Mouse (Mus musculus) embryo, embryonic 10 days (tissue): ENCODE results near the gene Trmt2b.
"Not testable (repeated sequence)": the region's sequence is repeated elsewhere in the genome, so short reads cannot be mapped to it uniquely, and the experiment has no call there.

Experiments
- DNase-seq: peaks from one replicate; pipeline ENCODE4 v3.0.0-alpha.2; 2015; ENCODE audit warnings: low spot score

Gene Trmt2b

DNA sequence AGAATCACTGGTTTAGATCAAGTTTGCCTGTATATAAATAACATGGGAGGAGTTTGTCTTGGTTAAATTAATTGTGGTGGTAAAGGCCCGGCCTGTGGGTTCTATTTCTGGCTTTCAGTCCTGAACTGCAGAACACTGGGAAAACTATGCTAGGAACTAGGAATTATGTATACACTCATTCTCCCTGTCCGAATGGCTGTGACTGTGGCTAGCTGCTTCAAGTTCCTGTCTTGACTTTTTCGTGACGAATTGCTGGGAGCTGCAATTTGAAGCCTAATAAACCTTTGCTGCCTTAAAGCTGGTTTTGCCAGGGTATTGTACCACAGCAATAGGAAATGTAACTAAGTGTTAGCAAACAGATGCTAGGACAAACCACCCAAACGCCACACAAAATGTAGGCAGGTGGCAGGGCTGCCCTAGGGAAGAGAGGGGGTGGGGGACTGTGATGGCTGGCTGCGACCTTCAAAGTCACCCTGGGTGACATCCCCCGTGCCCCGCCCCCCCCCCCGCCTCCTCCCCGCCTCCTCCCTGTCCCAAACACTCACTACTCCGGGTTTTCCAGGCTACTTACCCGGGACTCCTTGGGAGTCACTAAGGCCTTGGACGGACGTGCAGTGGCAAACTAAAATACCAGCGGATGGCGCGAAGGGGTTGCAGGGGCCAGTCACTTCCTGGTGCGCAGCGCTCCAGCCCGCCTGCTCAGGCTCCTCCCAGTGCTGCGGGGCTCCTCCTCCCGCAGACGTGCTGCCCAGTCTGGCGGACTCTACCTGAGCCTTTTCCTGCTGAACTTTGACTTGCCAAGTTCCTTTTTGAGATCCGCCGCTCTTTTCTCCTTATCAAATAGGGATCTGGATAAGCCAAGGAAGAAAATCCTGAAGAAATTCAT, at the start of gene Trmt2b:
Trmt2b (minus strand) TSS at position 710 of the 886 bp plus-strand sequence.
- peak; percentile 75 for DNase-seq

DNA sequence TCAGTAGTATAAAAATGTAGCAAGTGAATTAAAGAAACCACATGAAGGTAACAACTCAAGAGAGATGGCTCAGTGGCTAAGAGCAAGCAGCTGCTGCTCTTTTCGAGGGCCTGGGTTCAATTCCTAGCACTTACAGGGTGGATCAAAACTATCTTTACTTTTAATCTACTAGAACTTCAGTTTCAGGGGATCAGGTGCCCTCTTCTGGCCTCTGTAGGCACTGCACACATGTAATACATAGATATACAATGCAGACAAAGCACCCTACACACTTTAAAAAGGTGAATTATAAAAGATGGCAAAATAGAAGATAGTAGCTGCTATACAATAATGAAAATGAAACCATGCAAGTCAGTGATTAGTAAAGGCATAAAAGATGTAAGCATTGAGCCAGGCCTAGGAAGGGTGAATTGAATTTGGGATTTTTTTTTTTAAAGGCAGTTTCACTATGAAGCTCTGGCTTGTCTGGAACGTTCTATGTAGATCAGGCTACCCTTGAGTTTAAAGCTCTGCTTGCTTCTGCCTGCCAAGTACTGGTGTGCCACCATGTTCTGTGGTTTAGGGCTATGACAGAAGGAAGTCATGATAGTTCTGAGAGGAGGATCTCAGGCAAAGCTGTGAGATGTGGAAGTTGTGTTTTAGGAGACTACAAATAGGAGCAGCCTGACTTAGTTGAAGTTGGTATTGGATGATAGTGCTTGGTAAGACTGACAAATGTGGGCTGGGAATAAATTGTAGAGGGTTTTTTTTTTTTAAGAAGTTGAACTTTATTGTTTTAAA, 42.6 kb upstream of the Trmt2b start:
- DNase-seq, result peak; percentile 33

DNA sequence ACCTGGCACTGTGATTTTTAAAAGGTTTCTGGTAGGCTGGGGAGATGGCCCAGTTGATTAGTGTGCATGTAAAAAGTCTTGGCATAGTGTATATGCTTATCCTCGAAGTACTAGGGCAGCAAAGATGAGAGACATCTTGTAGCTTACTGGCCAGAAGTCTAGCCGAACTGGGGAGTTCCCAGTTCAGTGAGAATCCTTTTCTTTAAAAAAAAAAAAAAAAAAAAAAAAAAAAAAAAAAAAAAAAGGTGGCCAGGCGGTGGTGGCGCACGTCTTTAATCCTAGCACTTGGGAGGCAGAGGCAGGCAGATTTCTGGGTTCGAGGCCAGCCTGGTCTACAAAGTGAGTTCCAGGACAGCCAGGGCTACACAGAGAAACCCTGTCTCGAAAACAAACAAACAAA, 34.4 kb upstream of the Trmt2b start:
- DNase-seq, result not testable (repeated sequence)

DNA sequence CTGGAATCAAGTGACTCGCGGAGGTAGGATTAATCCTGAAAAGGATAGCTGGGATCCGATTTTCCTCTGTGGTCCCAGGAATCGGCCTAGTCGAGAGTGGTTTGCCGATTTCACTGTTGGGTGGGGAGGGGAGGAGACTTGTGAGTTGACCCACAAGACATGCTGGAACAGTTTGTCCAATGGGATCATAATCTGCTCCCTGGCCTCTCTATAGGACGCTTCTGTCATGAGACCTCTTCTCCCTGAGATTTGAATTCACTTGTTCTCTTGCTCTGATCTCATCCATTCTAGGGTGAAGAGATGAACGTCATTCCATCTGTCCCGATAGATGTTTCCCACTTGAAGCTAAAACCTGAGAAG, 31.5 kb upstream of the Trmt2b start:
- DNase-seq, result peak; percentile 35

DNA sequence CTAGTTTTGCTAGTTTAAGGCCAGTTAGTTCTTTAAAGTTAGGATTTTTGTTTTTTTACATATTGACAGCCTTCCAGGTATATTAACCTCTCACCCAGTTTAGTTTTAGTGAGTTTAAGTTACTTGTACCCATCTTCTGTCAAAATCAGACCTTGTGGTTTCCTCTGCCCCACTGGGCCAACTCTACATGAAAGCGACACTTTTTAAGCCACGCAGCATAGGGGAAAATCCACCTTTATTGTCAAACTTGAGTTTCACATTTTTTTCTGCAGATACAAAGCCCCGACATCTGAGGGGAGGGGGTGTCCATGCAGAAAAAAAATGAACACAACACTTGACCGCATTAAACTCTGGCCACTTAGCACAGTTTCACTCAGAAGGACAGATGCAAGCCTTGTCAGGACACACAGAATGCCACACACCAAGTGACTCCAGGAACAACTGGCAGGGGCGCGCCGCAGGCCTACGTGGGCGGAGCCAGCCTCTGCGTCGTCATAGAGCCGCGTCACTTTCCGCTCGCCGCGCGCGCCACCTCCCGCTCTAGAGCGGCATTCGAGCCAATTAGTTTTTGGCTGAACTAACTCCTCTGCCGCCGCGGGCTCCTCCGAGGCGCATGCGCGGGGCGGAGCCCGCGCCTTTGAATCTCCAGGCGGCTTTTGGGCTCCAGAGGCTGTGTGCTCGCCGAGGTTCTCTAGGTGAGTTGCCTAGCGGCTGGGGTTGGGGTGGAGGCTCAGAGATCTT, 30.9 kb upstream of the Trmt2b start, which contains the start of gene Cenpi:
Cenpi (plus strand) TSS at position 551 of the 741 bp plus-strand sequence.
- peak; percentile 93 for DNase-seq

DNA sequence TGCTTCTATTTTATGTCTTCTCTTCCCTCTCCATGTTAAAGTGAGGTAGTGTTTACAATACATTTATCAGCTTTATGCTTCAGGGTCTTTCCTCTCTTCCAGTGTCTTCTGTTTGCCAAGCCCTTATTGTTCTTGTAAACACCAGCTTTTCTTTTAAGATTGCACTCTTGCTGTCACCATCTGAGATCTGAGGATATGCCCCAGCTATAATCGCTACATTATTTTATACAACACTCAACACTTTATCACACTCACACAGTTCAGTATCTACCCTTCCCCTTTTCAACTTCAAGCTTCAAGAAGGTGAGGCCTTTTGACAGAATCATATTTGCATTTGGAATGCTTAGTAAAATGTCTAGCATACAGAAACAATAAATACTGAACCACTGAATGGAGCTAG, 26.5 kb upstream of the Trmt2b start:
- no peak for DNase-seq

DNA sequence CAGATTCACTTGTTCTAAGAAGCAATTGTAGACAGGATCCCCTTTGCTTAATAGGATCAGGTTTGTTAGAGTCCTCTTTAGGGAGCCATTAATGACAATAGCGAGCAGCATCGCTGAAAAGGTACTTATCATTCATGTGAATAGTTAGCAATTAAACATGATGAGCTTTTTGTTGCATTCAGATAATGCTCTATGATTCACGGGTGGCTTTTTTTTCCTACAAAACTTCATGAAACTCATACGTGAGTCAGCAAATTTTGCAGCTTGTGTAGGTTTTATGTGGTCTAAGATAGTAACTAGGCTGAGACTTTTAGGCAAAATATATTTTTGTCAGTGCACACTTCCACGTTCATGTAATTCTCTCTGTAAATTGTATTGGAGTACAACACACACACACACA, 23.4 kb upstream of the Trmt2b start:
- no peak for DNase-seq

DNA sequence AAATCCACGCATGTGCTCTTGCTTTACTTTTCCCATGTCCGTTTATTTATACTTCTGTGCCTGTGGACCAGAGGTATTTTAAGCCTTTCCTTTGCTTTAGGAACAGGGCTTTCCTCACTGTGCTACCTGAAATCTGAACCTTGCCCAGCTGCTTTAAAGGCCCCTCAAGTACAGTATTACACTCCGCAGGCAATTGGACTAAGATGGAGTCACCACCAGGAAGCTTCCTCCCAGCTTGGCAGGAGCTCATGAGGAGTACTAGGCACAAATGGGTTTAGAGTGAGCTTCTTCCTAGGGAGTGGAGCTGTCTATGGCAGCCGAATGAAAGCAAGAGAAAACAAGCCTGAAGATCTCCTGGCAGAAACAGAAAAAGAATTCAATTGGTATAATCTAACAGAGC, 20.4 kb upstream of the Trmt2b start:
- DNase-seq, result no peak

DNA sequence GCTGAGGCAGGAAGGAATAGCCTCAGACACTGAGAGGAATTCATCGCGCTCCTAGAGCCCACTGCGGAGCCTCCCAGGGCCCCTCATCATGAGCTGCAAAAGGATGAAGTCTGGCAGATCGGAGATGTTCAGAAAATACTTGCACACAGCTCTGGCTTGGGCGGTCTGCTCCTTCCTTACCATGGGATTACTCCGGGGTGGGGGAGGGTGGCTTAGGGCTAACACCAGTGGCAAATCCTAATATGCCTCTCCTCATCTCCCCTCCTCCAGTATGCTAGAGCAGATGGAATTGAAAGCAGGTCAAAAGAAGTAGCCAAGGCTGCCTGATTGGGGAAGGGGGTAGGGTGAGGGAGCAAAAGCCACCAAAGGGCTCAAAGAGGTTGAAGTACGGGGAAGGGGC, 20.0 kb upstream of the Trmt2b start:
- no peak for DNase-seq

DNA sequence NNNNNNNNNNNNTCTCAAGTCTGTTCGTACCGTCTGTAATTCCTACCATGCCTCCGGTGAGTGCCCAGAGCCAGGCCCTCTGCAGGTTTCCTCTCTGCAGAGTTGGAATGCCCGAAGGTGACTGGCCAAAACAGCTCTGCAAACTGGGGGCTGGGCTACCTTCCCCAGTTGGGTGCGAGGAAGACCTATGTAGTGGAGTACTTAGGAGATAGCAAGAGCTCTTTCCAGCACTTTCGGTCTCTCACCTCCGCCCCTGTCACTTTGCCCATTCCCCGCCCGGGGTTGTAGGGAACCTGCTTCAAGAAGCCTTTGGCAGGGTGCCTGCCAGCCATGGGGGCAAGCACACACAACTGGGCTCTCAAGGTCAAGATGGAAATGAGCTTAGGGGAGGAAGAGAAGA, 19.5 kb upstream of the Trmt2b start:
- no peak for DNase-seq

DNA sequence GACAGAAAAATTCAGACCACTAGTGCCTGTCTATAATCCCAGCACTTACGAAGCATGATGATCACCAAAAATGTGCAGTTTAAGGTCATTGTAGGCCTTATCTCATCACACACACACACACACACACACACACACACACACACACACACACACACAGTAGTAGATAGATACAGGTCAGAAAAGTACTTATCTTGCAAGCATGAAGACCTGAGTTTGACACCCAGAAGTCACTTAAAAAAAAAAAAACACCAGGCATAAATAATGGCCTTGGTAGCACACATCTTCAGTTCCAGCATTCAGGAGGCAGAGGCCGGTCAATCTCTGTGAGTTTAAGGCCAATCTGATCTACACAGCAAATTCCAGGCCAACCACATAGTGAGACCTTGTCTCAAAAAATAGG, 10.5 kb upstream of the Trmt2b start:
- DNase-seq, result no peak

DNA sequence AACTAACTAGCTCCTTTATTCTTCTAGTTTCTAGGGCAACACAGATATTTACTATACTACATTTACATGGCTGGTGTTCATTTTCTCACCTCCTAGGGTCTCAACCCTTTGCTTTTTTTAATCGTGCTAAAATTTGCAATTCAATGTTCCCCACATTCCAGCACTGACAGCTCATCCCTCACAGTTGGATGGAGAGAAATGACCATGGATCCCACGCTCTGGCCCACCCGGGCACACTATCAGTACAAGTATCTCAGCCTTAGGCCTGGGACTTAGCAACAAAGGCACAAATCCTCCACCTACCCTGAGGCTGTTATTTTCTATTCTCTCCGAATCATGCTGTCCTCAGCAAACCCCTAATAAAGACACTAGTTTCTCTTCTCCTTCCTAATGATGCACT, 9.0 kb upstream of the Trmt2b start:
- no peak for DNase-seq

DNA sequence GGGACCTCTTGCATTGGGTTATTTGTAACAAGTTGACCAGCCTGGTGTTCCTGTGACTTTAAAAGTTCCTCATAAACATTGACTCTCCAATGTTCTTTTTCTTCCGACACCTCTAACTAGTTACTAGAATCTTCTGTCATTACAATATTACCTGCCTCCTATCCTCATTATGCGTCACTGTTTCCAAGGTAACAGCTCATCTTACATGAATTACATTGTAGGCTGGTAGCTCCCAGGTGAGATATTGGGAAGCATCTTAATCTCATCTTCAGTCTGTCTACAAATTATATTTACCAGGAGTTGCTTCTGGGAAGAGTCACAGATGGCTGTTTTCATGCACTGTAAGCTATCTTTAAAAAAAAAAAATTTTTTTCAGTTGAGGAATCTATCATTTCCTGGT, 8.3 kb upstream of the Trmt2b start:
- DNase-seq, result no peak

DNA sequence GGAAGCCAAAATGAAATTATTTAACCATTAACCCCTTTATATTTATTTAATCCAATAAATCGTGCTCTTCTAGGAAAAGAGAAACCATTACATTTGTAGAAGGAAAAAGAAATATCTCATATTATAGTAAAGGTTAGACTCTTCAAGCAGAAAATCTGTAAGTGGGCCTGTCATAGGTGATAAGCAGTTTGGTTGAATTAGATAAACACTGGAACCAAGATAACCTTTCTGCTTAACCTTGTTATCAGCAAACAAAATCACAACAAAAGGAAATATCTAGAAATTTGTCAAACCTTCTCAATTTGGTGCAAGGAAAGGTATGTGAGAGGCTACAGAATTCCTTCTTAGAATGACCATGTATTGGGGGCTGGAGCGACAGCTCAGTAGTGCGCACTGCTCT, 3.7 kb upstream of the Trmt2b start:
- no peak for DNase-seq

DNA sequence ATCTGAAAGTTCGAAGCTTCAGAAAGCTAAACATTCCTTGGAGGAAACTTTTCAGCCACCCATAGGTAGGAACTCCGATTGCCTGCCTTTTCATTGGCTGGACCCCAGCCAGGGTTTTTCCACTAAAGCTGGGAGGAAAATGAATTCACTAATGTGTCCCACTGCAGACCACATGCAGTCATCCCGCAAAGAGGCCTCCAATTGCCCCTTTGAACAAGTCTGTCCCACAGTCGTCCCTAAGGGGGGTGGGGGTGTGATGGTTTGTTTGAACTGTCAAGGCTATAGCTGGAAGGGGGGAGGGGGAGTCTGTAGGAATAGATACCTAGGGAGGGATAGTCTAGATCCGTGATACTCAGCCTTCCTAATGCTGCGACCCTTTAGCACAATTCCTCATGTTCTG, 1.1 kb downstream of the Trmt2b start:
- no peak for DNase-seq

DNA sequence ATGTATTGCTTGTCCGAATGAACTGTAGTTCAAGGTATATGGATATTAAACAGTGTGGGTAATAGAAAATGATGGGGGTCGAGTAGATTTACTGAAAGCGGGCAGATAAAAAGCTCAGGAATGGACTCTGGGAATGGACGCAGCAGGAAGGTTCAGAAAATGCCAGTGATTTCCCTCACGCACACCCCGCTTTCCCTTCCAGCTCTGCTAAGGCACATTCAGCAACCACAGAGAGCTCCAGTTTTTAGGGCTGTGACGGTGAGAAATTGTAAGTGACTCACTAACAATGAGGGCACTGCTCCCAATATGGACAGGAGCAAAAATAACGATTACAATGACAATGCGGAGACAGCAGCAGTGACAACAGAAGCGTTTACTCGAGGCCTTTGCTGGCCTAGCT, 14.7 kb downstream of the Trmt2b start:
- DNase-seq, result no peak

DNA sequence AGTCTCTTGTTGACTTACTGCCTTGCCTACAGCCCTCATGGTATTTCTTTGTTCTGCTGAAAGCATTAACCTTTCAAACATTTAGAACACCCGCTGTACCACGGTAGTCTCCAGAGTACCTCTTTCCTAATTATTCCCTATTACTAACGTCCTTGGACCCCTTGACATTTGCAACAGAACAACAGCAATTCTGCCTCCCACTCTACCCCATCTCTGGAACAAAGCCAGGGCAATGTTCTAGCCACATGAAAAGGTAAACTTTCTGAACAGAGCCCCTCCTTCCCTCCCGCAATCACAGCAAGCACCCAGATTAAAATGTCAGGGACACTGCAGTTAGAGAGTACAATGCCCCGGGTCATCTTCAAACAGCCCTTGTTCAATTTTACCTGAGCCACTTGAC, 15.6 kb downstream of the Trmt2b start:
- DNase-seq, result no peak

DNA sequence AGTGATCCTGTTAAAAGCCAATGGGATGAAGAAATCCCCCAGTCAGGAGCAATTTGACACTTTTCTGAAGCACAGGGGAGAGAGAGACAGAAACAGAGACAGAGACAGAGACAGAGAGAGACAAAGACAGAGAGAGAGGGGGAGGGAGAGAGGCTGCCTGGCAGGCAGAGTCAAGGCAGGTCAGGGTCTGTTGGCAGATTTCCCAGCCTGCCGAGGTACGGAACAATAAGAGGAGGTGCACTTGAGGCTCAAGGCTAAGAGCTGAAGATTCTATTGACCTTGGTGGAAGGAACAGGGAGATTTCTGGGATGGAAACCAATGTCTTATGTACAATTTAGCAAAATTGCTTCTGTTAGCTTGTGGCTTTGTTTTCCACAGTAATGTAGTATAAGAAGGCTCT, 28.6 kb downstream of the Trmt2b start:
- DNase-seq, result no peak

DNA sequence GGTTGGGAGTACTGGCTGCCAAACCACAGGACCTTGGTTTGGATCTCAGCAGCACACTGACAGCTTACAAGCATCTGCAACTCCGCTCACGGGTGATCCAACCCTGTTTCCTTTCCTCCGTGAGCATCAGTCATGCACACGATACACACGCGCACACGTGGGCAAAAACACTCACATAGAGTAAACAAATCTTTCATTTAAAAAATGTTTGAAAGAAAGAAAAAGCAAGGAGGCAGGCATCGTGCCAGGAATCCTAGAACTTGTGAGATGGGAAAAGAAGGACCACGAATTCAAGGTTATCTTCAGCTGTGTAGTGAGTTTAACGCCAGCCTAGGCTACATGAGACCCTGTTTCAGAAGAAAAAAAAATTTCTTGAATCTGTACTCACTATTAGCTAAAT, 30.8 kb downstream of the Trmt2b start:
- no peak for DNase-seq

DNA sequence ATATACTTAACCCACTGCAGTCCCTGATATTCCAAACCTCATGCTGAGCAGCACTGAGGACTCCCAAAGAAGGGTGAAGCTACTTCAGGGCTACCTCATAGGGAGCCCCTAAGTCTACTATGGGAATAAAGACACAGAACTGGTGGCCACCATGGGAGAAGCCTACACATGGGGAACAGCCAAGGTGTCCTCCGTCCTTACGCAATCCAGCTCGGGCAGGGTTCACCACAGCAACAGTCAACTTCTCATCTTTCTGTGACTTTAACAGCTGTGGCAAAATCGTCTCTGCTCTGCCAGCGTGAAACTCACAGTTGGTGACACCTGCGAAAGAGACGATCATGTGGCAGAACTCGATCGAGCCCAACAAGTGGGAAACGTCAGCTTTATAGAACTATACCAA, 38.5 kb downstream of the Trmt2b start:
- no peak for DNase-seq

DNA sequence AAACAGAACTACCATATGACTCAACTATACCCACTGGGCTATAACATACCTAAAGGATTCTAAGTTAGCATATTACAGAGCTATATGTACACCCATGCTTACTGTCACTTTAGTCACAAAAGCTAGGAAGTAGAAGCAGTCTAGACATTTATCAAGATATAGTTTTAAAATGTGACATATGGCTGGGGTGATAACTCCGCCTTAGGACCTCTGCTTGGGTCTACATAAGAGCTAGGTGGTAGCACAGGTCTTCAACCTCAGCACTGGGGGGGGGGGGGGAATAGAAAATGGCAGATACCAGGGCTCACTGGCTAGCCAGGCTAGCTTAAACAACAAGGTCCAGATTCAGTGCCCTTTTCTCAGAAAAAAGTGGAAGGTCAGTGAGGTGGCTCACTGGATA, 43.7 kb downstream of the Trmt2b start:
- DNase-seq, result no peak

DNA sequence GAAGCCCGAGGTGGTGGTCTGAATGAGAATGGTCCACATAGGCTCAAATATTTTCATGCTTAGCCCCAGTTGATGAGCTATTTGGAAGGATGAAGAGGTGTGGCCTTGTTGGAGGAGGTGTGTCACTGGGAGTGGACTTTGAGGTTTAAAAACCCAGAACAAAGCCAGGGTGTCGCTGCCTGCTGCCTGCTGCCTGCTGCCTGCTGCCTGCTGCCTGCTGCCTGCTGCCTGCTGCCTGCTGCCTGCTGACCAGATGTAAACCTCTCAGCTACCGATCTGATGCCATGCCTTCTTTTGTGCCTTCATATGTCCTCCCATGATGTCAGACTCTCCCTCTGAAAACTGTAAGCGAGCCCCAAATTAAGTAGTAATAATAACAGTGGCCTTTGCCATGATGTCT, 54.9 kb downstream of the Trmt2b start, which contains the start of gene Nox1:
Nox1 (minus strand) TSS at position 101 of the 400 bp plus-strand sequence.
- DNase-seq, result no peak

DNA sequence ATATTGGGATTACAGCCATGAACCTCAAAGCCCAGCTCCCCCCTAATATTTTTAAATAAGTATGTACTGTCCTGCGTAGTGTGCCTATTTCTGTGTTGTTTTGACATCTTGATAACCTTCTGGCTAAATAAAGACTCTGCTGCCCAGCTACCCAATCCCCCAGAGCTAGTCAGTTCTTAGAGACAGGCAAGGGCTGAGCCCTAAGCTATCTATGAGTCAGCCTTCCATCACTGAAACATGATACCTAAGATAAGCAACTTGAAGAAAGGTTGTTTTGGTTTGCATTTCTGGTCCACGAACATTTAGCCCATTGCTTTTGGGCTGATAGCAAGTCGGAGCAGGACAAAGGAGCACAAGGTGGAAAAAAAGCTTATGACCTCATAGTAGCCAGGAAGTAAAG, 56.2 kb downstream of the Trmt2b start:
- DNase-seq, result no peak
